Mouse (Mus musculus) CH12.LX (cell line): ENCODE results near the gene Atpaf1. TPM values are rescaled to one million over a fixed set of nuclear protein-coding genes. Genes with fewer than 3 reads are reported as not detected.

ENCODE experiments used
- DNase-seq: peaks from one replicate; pipeline ENCODE4 v3.0.0-alpha.2; 2013; ENCODE audit errors: extremely low read depth
- H3K27ac ChIP-seq: 2 replicates; pipeline ENCODE4 v1.5.1; 2012; ENCODE audit warnings: low read depth, mild to moderate bottlenecking, control low read depth, moderate library complexity; ENCODE audit not compliant: insufficient read depth
- H3K27me3 ChIP-seq: replicated peaks from 2 replicates; pipeline ENCODE3; 2012; ENCODE audit warnings: inconsistent platforms
- H3K36me3 ChIP-seq, 2 experiments: replicated peaks in 1 of 2; 2 replicates each; pipeline versions ENCODE3 to v1.6.1; 2012; ENCODE audit warnings: inconsistent platforms in 1 of 2, low read length in 1 of 2, mild to moderate bottlenecking in 1 of 2, mixed read lengths in 1 of 2, moderate library complexity in 1 of 2; ENCODE audit not compliant: control insufficient read depth in 1 of 2, insufficient read depth in 1 of 2
- H3K4me1 ChIP-seq, 2 experiments: 2 replicates each; pipeline ENCODE4 v1.6.1; 2012; ENCODE audit warnings: inconsistent platforms in 1 of 2, moderate library complexity in 1 of 2; ENCODE audit not compliant: insufficient read depth in 2 of 2, control insufficient read depth in 1 of 2
- H3K4me2 ChIP-seq: 2 replicates; pipeline ENCODE4 v1.6.1; 2012; ENCODE audit warnings: low read depth, mild to moderate bottlenecking, control low read depth; ENCODE audit not compliant: poor library complexity, insufficient read depth, severe bottlenecking
- H3K4me3 ChIP-seq, 3 experiments: fragments of 150-350 bp in 1 of 3; sonication (generic) in 1 of 3; replicated peaks in 1 of 3; 2 replicates each; pipeline versions ENCODE3 to v1.5.1; 2011 to 2012; ENCODE audit warnings: low read depth in 2 of 3, low read length in 2 of 3, mild to moderate bottlenecking in 2 of 3, moderate library complexity in 2 of 3, control low read depth in 1 of 3, improper control_type of control experiment in 1 of 3, inconsistent platforms in 1 of 3, mixed read lengths in 1 of 3; ENCODE audit not compliant: poor library complexity in 1 of 3
- H3K79me2 ChIP-seq: replicated peaks from 2 replicates; pipeline ENCODE4 v1.6.1; 2012; ENCODE audit warnings: mild to moderate bottlenecking, moderate library complexity; ENCODE audit not compliant: control insufficient read depth, poor library complexity, insufficient read depth, severe bottlenecking; ENCODE audit errors: extremely low read depth
- H3K9ac ChIP-seq: 2 replicates; pipeline ENCODE4 v1.6.1; 2012; ENCODE audit warnings: low read depth, mild to moderate bottlenecking, control low read depth, moderate library complexity; ENCODE audit not compliant: insufficient read depth
- H3K9me3 ChIP-seq: replicated peaks from 2 replicates; pipeline ENCODE3; 2012; ENCODE audit warnings: low read length, inconsistent platforms, mixed read lengths
- BHLHE40 ChIP-seq: IDR thresholded peaks from 2 replicates; pipeline ENCODE4 v1.6.1; 2011; ENCODE audit warnings: mild to moderate bottlenecking, low read depth, low read length, improper control_type of control experiment
- CHD1 ChIP-seq: IDR thresholded peaks from 2 replicates; pipeline ENCODE4 v1.6.1; 2012; ENCODE audit warnings: low read depth, low read length, improper control_type of control experiment, inconsistent platforms
- CHD2 ChIP-seq: IDR thresholded peaks from 2 replicates; pipeline ENCODE4 v1.6.1; 2011; ENCODE audit warnings: low read length, improper control_type of control experiment
- CTCF ChIP-seq, 2 experiments: IDR thresholded peaks in 1 of 2; conservative IDR thresholded peaks in 1 of 2; 2 replicates each; pipeline ENCODE4 v1.5.1; 2011 to 2012; ENCODE audit warnings: low read depth in 2 of 2, low read length in 2 of 2, improper control_type of control experiment in 1 of 2, inconsistent platforms in 1 of 2, mild to moderate bottlenecking in 1 of 2, moderate library complexity in 1 of 2
- E2F4 ChIP-seq: IDR thresholded peaks from 2 replicates; pipeline ENCODE4 v1.6.1; 2011; ENCODE audit warnings: low read depth, low read length, improper control_type of control experiment; ENCODE audit not compliant: insufficient replicate concordance
- ELF1 ChIP-seq: IDR thresholded peaks from 2 replicates; pipeline ENCODE4 v1.6.1; 2014; ENCODE audit warnings: low read depth, mild to moderate bottlenecking, inconsistent platforms, low read length, improper control_type of control experiment
- EP300 ChIP-seq: IDR thresholded peaks from 2 replicates; pipeline ENCODE4 v1.6.1; 2011; ENCODE audit warnings: low read length, improper control_type of control experiment
- ETS1 ChIP-seq: conservative IDR thresholded peaks from 2 replicates; pipeline ENCODE4 v1.6.1; 2012; ENCODE audit warnings: low read depth, mild to moderate bottlenecking, inconsistent platforms, low read length, improper control_type of control experiment, moderate library complexity
- GABPA ChIP-seq: IDR thresholded peaks from 2 replicates; pipeline ENCODE4 v1.6.1; 2012; ENCODE audit warnings: low read depth, low read length, improper control_type of control experiment, inconsistent platforms; ENCODE audit not compliant: insufficient replicate concordance
- HCFC1 ChIP-seq: IDR thresholded peaks from 2 replicates; pipeline ENCODE4 v1.6.1; 2012; ENCODE audit warnings: low read depth, mild to moderate bottlenecking, inconsistent platforms, low read length, improper control_type of control experiment
- IRF4 ChIP-seq: IDR thresholded peaks from 2 replicates; pipeline ENCODE4 v1.6.1; 2014; ENCODE audit warnings: low read depth, mild to moderate bottlenecking, inconsistent platforms, low read length, improper control_type of control experiment
- JUN ChIP-seq: IDR thresholded peaks from 2 replicates; pipeline ENCODE4 v1.6.1; 2011; ENCODE audit warnings: low read depth, mild to moderate bottlenecking, low read length, improper control_type of control experiment, moderate library complexity; ENCODE audit not compliant: insufficient read depth
- JUND ChIP-seq: conservative IDR thresholded peaks from 2 replicates; pipeline ENCODE4 v1.6.1; 2011; ENCODE audit warnings: low read depth, low read length, improper control_type of control experiment
- KAT2A ChIP-seq: IDR thresholded peaks from 2 replicates; pipeline ENCODE4 v1.6.1; 2012; ENCODE audit warnings: low read length, improper control_type of control experiment, inconsistent platforms; ENCODE audit not compliant: insufficient replicate concordance
- MAFK ChIP-seq: IDR thresholded peaks from 2 replicates; pipeline ENCODE4 v1.6.1; 2011; ENCODE audit warnings: low read length, improper control_type of control experiment; ENCODE audit not compliant: insufficient replicate concordance
- MAX ChIP-seq: IDR thresholded peaks from 2 replicates; pipeline ENCODE4 v1.6.1; 2011; ENCODE audit warnings: low read length, improper control_type of control experiment
- MAZ ChIP-seq: IDR thresholded peaks from 2 replicates; pipeline ENCODE4 v1.6.1; 2012; ENCODE audit warnings: low read depth, mild to moderate bottlenecking, inconsistent platforms, low read length, improper control_type of control experiment, moderate library complexity
- MEF2A ChIP-seq: IDR thresholded peaks from 2 replicates; pipeline ENCODE4 v1.6.1; 2014; ENCODE audit warnings: low read depth, mild to moderate bottlenecking, inconsistent platforms, low read length, improper control_type of control experiment, borderline replicate concordance
- MXI1 ChIP-seq: IDR thresholded peaks from 2 replicates; pipeline ENCODE4 v1.6.1; 2011; ENCODE audit warnings: mild to moderate bottlenecking, low read depth, low read length, improper control_type of control experiment
- MYC ChIP-seq: IDR thresholded peaks from 2 replicates; pipeline ENCODE4 v1.6.1; 2011; ENCODE audit warnings: low read depth, mild to moderate bottlenecking, improper control_type of control experiment, low read length
- NELFE ChIP-seq: IDR thresholded peaks from 2 replicates; pipeline ENCODE4 v1.6.1; 2011; ENCODE audit warnings: low read depth, low read length, improper control_type of control experiment
- NRF1 ChIP-seq: IDR thresholded peaks from 2 replicates; pipeline ENCODE4 v1.6.1; 2014; ENCODE audit warnings: low read depth, mild to moderate bottlenecking, inconsistent platforms, low read length, improper control_type of control experiment, moderate library complexity
- PAX5 ChIP-seq: IDR thresholded peaks from 2 replicates; pipeline ENCODE4 v1.6.1; 2012; ENCODE audit warnings: low read length, inconsistent platforms, mixed read lengths
- POLR2A ChIP-seq: IDR thresholded peaks from 2 replicates; pipeline ENCODE4 v1.6.1; 2011; ENCODE audit warnings: low read depth, mild to moderate bottlenecking, improper control_type of control experiment, low read length
- POLR2AphosphoS2 ChIP-seq: IDR thresholded peaks from 2 replicates; pipeline ENCODE4 v1.6.1; 2011; ENCODE audit warnings: low read depth, low read length, improper control_type of control experiment
- RAD21 ChIP-seq: IDR thresholded peaks from 2 replicates; pipeline ENCODE4 v1.6.1; 2011; ENCODE audit warnings: low read depth, mild to moderate bottlenecking, low read length, improper control_type of control experiment, moderate library complexity
- RCOR1 ChIP-seq: conservative IDR thresholded peaks from 2 replicates; pipeline ENCODE4 v1.6.1; 2012; ENCODE audit warnings: low read depth, mild to moderate bottlenecking, inconsistent platforms, low read length, improper control_type of control experiment
- SIN3A ChIP-seq: IDR thresholded peaks from 2 replicates; pipeline ENCODE4 v1.6.1; 2012; ENCODE audit warnings: low read length, improper control_type of control experiment, inconsistent platforms
- SMC3 ChIP-seq: IDR thresholded peaks from 2 replicates; pipeline ENCODE4 v1.6.1; 2011; ENCODE audit warnings: low read depth, low read length, improper control_type of control experiment
- TBP ChIP-seq: conservative IDR thresholded peaks from 2 replicates; pipeline ENCODE4 v1.6.1; 2011; ENCODE audit warnings: low read depth, low read length, improper control_type of control experiment
- TCF12 ChIP-seq: IDR thresholded peaks from 2 replicates; pipeline ENCODE4 v1.6.1; 2014; ENCODE audit warnings: low read depth, mild to moderate bottlenecking, inconsistent platforms, low read length, improper control_type of control experiment
- UBTF ChIP-seq: IDR thresholded peaks from 2 replicates; pipeline ENCODE4 v1.6.1; 2012; ENCODE audit warnings: low read depth, mild to moderate bottlenecking, inconsistent platforms, low read length, improper control_type of control experiment, moderate library complexity
- USF1 ChIP-seq: IDR thresholded peaks from 2 replicates; pipeline ENCODE4 v1.6.1; 2014; ENCODE audit warnings: low read depth, mild to moderate bottlenecking, inconsistent platforms, low read length, improper control_type of control experiment
- USF2 ChIP-seq: conservative IDR thresholded peaks from 2 replicates; pipeline ENCODE4 v1.6.1; 2011; ENCODE audit warnings: low read depth, low read length, improper control_type of control experiment
- ZC3H11A ChIP-seq: IDR thresholded peaks from 2 replicates; pipeline ENCODE4 v1.6.1; 2012; ENCODE audit warnings: low read depth, mild to moderate bottlenecking, inconsistent platforms, low read length, improper control_type of control experiment
- ZKSCAN1 ChIP-seq: IDR thresholded peaks from 2 replicates; pipeline ENCODE4 v1.6.1; 2012; ENCODE audit warnings: low read depth, inconsistent platforms, low read length, improper control_type of control experiment, borderline replicate concordance
- ZMIZ1 ChIP-seq: IDR thresholded peaks from 2 replicates; pipeline ENCODE4 v1.6.1; 2012; ENCODE audit warnings: low read depth, mild to moderate bottlenecking, inconsistent platforms, low read length, improper control_type of control experiment
- ZNF384 ChIP-seq: IDR thresholded peaks from 2 replicates; pipeline ENCODE4 v1.6.1; 2012; ENCODE audit warnings: low read depth, low read length, improper control_type of control experiment, inconsistent platforms
- dilution Hi-C: fragments of 300-500 bp; cut with MboI; formaldehyde crosslinking; loops from 2 replicates; pipeline ENCODE4 v1.14.3; 2020; ENCODE audit warnings: low sequenced_read_pairs; ENCODE audit not compliant: extremely low pct_unique_long_range_greater_than_20kb, extremely low pct_ligation_motif_present
- in situ Hi-C: fragments of 300-500 bp; cut with MboI; formaldehyde crosslinking; loops from 3 replicates; pipeline ENCODE4 v1.14.3; 2019; ENCODE audit warnings: low sequenced_read_pairs, low pct_ligation_motif_present, low pct_unique_long_range_greater_than_20kb, mixed read lengths
- polyA plus RNA-seq: library from polyadenylated mRNA; unstranded; fragments of >175 nt; gene quantifications from 2 replicates; pipeline ENCODE4 v1.2.1, GENCODE M21; 2012; ENCODE audit warnings: low read depth; ENCODE audit not compliant: insufficient read length
- total RNA-seq, 2 experiments: library from RNA; depleted of rRNA; stranded (reverse); fragments of 300-350 nt in 1 of 2; fragments of >200 nt in 1 of 2; gene quantifications; 2 replicates each; pipeline ENCODE4 v1.2.3; 2012 to 2014

Gene Atpaf1
- total RNA-seq (2012; rRNA removed): 17.0 and 24.3 TPM in 2 replicates
- 36.3 and 37.5 TPM in 2 replicates for total RNA-seq (2014; rRNA removed)
- polyA plus RNA-seq: 22.1 and 27.7 TPM in 2 replicates

- Histone ChIP-seq H3K27ac (peak within 1 kb of the TSS; percentile 54), H3K27me3 (no peaks in the 10 kb centered on the region), H3K4me1 (peaks cover 5 to 24% of the 10 kb centered on the region in 2 experiments; a peak in 3 of 4 replicates), H3K4me2 (peak within 1 kb of the TSS; percentile 81), H3K9me3 (no peaks in the 10 kb centered on the region), H3K36me3 (peaks cover 12 to 35% of the 10 kb centered on the region in 2 experiments), H3K79me2 (peaks cover 4% of the 10 kb centered on the region), H3K4me3 (peak within 1 kb of the TSS; percentile 70 to 89 (median 82)), H3K9ac (peak within 1 kb of the TSS; percentile 95)
- dilution Hi-C loops (no loop called here), in situ Hi-C loops (loop anchor here (10.0 kb wide), 2 partner anchors 60 to 780 kb away; partner anchors contain the start of gene Stil)
- DNase-seq: peak; percentile 65
- TF ChIP-seq JUN (no peak), ZNF384 (no peak), MAX (peak; percentile 60), ZC3H11A (no peak), POLR2A (peak; percentile 77), TCF12 (peak; percentile 93), MAFK (no peak), SIN3A (peak; percentile 58), UBTF (peak; percentile 77; the same call in 1 of the 2 replicates), RCOR1 (no peak), PAX5 (no peak), MEF2A (no peak), USF2 (no peak), BHLHE40 (peak; percentile 16; the same call in 1 of the 2 replicates), MAZ (peak; percentile 71; the same call in 1 of the 2 replicates), NRF1 (peak; percentile 79), RAD21 (no peak), ETS1 (no peak), TBP (no peak; the same call in 1 of the 2 replicates), MYC (peak; percentile 15; the same call in 1 of the 2 replicates), JUND (no peak), USF1 (no peak), E2F4 (no peak), HCFC1 (peak; percentile 79), CHD2 (peak; percentile 67), ELF1 (peak; percentile 51), NELFE (peak; percentile 81), ZMIZ1 (peak; percentile 36; the same call in 1 of the 2 replicates), KAT2A (no peak), IRF4 (peak; percentile 58), GABPA (no peak), CHD1 (no peak), SMC3 (no peak), POLR2AphosphoS2 (no peak), ZKSCAN1 (no peak), CTCF (conservative IDR thresholded peaks at IDR 0.05 in 1 of 2, IDR thresholded peaks at IDR 0.05 in 1 of 2; ENCODE audit: low read depth in 2 of 2, low read length in 2 of 2) (no peak), MXI1 (peak; percentile 71; the same call in 1 of the 2 replicates), EP300 (no peak)
Observed at GRCm38 (mm10) chr4:115784769-115785510, at the start of gene Atpaf1. Gene Atpaf1 (plus strand): TSS chr4:115784812.
